Mouse (Mus musculus): ENCODE results near the gene Nr5a2. TPM values are rescaled to one million over a fixed set of nuclear protein-coding genes. Genes with fewer than 3 reads are reported as not detected.
"Not testable (repeated sequence)": the region's sequence is repeated elsewhere in the genome, so short reads cannot be mapped to it uniquely, and the experiment has no call there.

Nr5a2 gene
- polyA plus RNA-seq, 1 experiment from 2014 or later: 0.52 TPM

DNA sequence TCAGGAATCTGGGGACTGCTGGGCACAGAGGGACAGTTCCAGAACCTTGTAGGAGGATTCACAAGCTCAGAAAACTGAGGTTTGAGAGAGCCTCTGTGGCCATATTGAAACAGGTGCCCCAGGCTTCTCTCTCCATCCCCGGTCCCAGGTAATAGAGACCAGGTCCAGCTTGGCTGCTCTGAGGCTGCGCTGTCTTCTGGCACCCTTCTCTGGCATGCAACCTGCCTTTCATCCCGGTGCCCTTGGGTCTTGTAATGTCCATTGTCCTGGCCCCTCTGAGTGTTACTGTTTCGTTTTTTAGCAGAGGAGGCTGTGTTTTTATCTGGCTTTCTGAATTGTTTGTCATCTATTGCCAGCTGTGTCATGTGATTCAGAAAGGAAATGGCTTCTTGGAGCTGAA lies 136.4 kb downstream of the Nr5a2 start:
- ATAC-seq (ENCODE audit: low FRiP score) (no peak), DNase-seq (ENCODE audit: low spot score, missing footprints) (no peak)
- Histone ChIP-seq H3K4me1 (ENCODE audit: control insufficient read depth, insufficient read depth, low read length) (peaks cover 3% of the 10 kb centered on the region; the same call in 1 of the 2 replicates), H3K36me3 (ENCODE audit: control insufficient read depth, insufficient read depth, low read length) (no peaks in the 10 kb centered on the region), H3K9me3 (ENCODE audit: control insufficient read depth, low read length) (no peaks in the 10 kb centered on the region), H3K4me3 (ENCODE audit: low read depth, low read length) (no peak overlapping the region), H3K27me3 (ENCODE audit: control insufficient read depth, insufficient read depth, low read length) (no peaks in the 10 kb centered on the region), H3K4me2 (no peak overlapping the region), H3K9ac (ENCODE audit: low read length) (no peak overlapping the region), H3K27ac (ENCODE audit: low read depth, low read length) (no peak overlapping the region)
- 82% methylated on average over 4 of the region's 4 CpGs for WGBS

- H3K27me3 ChIP-seq (ENCODE audit: control insufficient read depth, insufficient read depth, low read length): no peaks in the 10 kb centered on the region
- DNase-seq (ENCODE audit: low spot score, missing footprints) (no peak), ATAC-seq (ENCODE audit: low FRiP score) (no peak)
- H3K4me3 ChIP-seq (ENCODE audit: low read depth, low read length): no peak overlapping the region
- H3K9me3 ChIP-seq (ENCODE audit: control insufficient read depth, low read length): no peaks in the 10 kb centered on the region
- H3K9ac ChIP-seq (ENCODE audit: low read length): no peak overlapping the region
- H3K36me3 ChIP-seq (ENCODE audit: control insufficient read depth, insufficient read depth, low read length): no peaks in the 10 kb centered on the region
- 82% methylated on average over 6 of the region's 6 CpGs for WGBS
- no peak overlapping the region for H3K4me2 ChIP-seq
- H3K27ac ChIP-seq (ENCODE audit: low read depth, low read length): no peak overlapping the region
- H3K4me1 ChIP-seq (ENCODE audit: control insufficient read depth, insufficient read depth, low read length): no peaks in the 10 kb centered on the region
Observed at GRCm38 (mm10) chr1:136800625-136801024, 159.6 kb downstream of the Nr5a2 start.

DNA sequence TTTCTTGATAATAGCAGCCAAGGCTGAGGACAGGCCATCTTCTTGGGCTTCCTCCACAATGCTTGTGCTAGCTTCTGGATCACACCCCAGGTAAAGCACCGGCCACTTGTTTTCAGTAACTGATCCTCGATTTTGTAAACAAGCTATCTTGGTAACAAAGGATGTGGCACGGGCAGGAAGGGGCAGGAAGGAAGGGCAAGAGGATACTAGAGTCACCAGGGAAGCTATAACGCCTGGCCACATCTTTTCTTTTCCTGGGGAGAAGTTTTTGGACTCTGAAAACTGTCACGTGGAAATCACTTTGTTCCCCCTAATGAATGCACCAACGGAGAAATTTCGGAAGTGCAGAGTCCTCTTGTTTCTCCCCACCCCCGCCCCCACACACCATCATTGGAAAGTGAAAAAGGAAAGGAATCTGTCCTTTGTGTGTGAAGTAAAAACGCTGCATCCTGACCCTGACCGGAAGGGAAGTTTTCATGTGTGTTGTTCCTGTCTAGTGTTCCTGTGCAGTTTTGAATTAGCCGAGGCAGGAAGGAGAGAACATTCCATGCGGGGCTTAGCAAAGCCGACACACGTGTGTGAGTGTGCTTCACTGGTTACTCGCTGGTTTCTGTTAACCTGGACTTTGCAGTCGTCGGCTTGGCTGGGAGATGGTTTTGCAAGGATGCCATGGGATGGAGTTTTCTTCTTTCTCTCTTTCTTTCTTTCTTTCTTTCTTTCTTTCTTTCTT lies 163.7 kb downstream of the Nr5a2 start:
- no peaks in the 10 kb centered on the region for H3K27me3 ChIP-seq (ENCODE audit: control insufficient read depth, insufficient read depth, low read length)
- no peaks in the 10 kb centered on the region for H3K36me3 ChIP-seq (ENCODE audit: control insufficient read depth, insufficient read depth, low read length)
- H3K4me1 ChIP-seq (ENCODE audit: control insufficient read depth, insufficient read depth, low read length): no peaks in the 10 kb centered on the region
- peak; percentile 85 for DNase-seq (ENCODE audit: low spot score, missing footprints)
- no peaks in the 10 kb centered on the region for H3K9me3 ChIP-seq (ENCODE audit: control insufficient read depth, low read length)
- ATAC-seq (ENCODE audit: low FRiP score): no peak
- H3K9ac ChIP-seq (ENCODE audit: low read length): no peak overlapping the region
- H3K27ac ChIP-seq (ENCODE audit: low read depth, low read length): no peak overlapping the region
- 48% methylated on average over 17 of the region's 17 CpGs for WGBS
- no peak overlapping the region for H3K4me3 ChIP-seq (ENCODE audit: low read depth, low read length)
- H3K4me2 ChIP-seq: no peak overlapping the region

DNA sequence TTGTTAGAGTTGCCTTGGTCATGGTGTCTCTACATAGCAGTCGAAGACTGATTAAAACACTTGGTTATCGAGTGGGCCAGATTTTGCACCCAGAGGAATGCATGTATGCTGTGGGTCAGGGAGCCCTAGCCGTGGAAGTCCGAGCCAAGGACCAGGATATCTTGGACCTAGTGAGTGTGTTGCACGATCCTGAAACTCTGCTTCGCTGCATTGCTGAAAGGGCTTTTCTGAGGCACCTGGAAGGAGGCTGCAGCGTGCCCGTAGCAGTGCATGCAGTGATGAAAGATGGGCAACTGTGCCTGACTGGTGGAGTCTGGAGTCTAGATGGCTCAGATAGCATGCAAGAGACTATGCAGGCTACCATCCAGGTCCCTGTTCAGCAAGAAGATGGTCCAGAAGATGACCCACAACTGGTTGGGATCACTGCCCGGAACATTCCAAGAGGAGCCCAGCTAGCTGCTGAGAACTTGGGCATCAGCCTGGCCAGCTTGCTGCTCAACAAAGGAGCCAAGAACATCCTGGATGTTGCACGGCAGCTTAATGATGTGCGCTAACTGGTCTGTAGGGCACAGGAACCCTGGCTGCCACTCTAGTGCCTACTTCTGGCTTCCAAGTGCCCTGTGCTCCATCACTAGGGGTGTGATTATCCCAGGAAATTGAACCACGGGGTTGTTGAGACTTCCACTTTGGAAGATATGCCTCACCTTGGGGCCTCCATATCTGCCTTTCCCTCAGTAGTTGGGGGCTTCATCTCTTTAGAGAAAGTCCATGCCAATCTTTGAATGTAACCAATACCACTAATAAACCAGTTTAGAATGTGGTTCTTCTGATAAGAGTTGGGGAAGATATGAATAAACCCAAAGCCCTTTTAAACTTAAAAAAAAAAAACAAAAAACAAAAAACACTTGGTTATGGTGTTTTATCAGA lies 167.0 kb downstream of the Nr5a2 start:
- not testable (repeated sequence) for H3K9ac ChIP-seq (ENCODE audit: low read length)
- WGBS: 93% methylated on average over 12 of the region's 12 CpGs

More for the DNA sequence above, 167.0 kb downstream of the Nr5a2 start:
- not testable (repeated sequence) for H3K27me3 ChIP-seq (ENCODE audit: control insufficient read depth, insufficient read depth, low read length); H3K4me1 ChIP-seq (ENCODE audit: control insufficient read depth, insufficient read depth, low read length); H3K4me2 ChIP-seq; DNase-seq (ENCODE audit: low spot score, missing footprints); ATAC-seq (ENCODE audit: low FRiP score); H3K4me3 ChIP-seq (ENCODE audit: low read depth, low read length); H3K36me3 ChIP-seq (ENCODE audit: control insufficient read depth, insufficient read depth, low read length); H3K9me3 ChIP-seq (ENCODE audit: control insufficient read depth, low read length); H3K27ac ChIP-seq (ENCODE audit: low read depth, low read length)
